Mouse (Mus musculus) neural tube, embryonic 13.5 days (tissue): ENCODE results near the gene Cald1. TPM values are rescaled to one million over a fixed set of nuclear protein-coding genes. Genes with fewer than 3 reads are reported as not detected.

Source experiments
- ATAC-seq: fragments of 200-750 bp; cut with Nextera tagmentation; 2 replicates; pipeline ENCODE4 v1.8.0; 2017; ENCODE audit warnings: low read depth, mild to moderate bottlenecking, moderate TSS enrichment, moderate library complexity
- H3K27ac ChIP-seq: fragments of 300-500 bp; sonication (generic); replicated peaks from 2 replicates; pipeline ENCODE4 v1.5.1; 2015; ENCODE audit warnings: moderate library complexity, mild to moderate bottlenecking, inconsistent platforms
- H3K27me3 ChIP-seq: fragments of 300-500 bp; sonication (generic); 2 replicates; pipeline ENCODE4 v1.6.1; 2015; ENCODE audit warnings: mild to moderate bottlenecking, inconsistent platforms
- H3K36me3 ChIP-seq: fragments of 300-500 bp; sonication (generic); 2 replicates; pipeline ENCODE4 v1.6.1; 2015; ENCODE audit warnings: mild to moderate bottlenecking, inconsistent platforms
- H3K4me1 ChIP-seq: fragments of 300-500 bp; sonication (generic); replicated peaks from 2 replicates; pipeline ENCODE4 v1.6.1; 2015; ENCODE audit warnings: inconsistent platforms
- H3K4me2 ChIP-seq: fragments of 300-500 bp; sonication (generic); 2 replicates; pipeline ENCODE4 v1.6.1; 2015; ENCODE audit warnings: inconsistent platforms, mild to moderate bottlenecking, moderate library complexity
- H3K4me3 ChIP-seq: fragments of 300-500 bp; sonication (generic); 2 replicates; pipeline ENCODE4 v1.5.1; 2015; ENCODE audit warnings: mild to moderate bottlenecking, inconsistent platforms
- H3K9ac ChIP-seq: fragments of 300-500 bp; sonication (generic); 2 replicates; pipeline ENCODE4 v1.6.1; 2015; ENCODE audit warnings: moderate library complexity, mild to moderate bottlenecking, inconsistent platforms
- H3K9me3 ChIP-seq: fragments of 300-500 bp; sonication (generic); 2 replicates; pipeline ENCODE4 v1.6.1; 2016; ENCODE audit warnings: inconsistent platforms
- WGBS: fragments of 180-500 bp; shearing (Covaris S2); methylation state at CpG from one replicate; pipeline ENCODE4 v1.1.7; 2015; 5-methylcytosine and 5-hydroxymethylcytosine counted together
- polyA plus RNA-seq: library from polyadenylated mRNA; unstranded; fragments of >200 nt; fragmentation: Nextera tagmentation; extraction: Ambion mirVana; gene quantifications from 2 replicates; pipeline ENCODE4 v1.2.1, GENCODE M21; 2015

Cald1 gene
- polyA plus RNA-seq, 1 experiment from 2014 or later: 92.0 TPM

GRCm38 (mm10) chr6:34648017-34648787 lies 49.9 kb downstream of the Cald1 start:
- ATAC-seq: no peak
- Histone ChIP-seq H3K4me2 (no peak overlapping the region), H3K27me3 (no peaks in the 10 kb centered on the region), H3K9me3 (no peaks in the 10 kb centered on the region), H3K36me3 (no peaks in the 10 kb centered on the region), H3K4me3 (no peak overlapping the region), H3K27ac (no peak overlapping the region), H3K9ac (no peak overlapping the region), H3K4me1 (0 out of 2 replicates have a peak, but pooled peaks cover 4% of the 10 kb centered on the region)
- 65% methylated on average over 5 of the region's 5 CpGs for WGBS

GRCm38 (mm10) chr6:34651298-34651697 lies 53.0 kb downstream of the Cald1 start:
- H3K4me3 ChIP-seq: no peak overlapping the region
- H3K9ac ChIP-seq: no peak overlapping the region
- ATAC-seq: no peak
- H3K27me3 ChIP-seq: no peaks in the 10 kb centered on the region
- H3K36me3 ChIP-seq: no peaks in the 10 kb centered on the region
- WGBS: 54% methylated on average over 7 of the region's 7 CpGs
- H3K4me1 ChIP-seq: 0 out of 2 replicates have a peak, but pooled peaks cover 4% of the 10 kb centered on the region
- no peaks in the 10 kb centered on the region for H3K9me3 ChIP-seq
- H3K27ac ChIP-seq: no peak overlapping the region
- H3K4me2 ChIP-seq: no peak overlapping the region

- ATAC-seq: no peak
- H3K36me3 ChIP-seq: no peaks in the 10 kb centered on the region
- no peaks in the 10 kb centered on the region for H3K9me3 ChIP-seq
- no peaks in the 10 kb centered on the region for H3K27me3 ChIP-seq
- 82% methylated on average over 3 of the region's 3 CpGs for WGBS
- H3K9ac ChIP-seq: no peak overlapping the region
- no peak overlapping the region for H3K27ac ChIP-seq
- no peak overlapping the region for H3K4me3 ChIP-seq
- 0 out of 2 replicates have a peak, but pooled peaks cover 2% of the 10 kb centered on the region for H3K4me1 ChIP-seq
- H3K4me2 ChIP-seq: no peak overlapping the region
Observed at GRCm38 (mm10) chr6:34655719-34656118, 57.4 kb downstream of the Cald1 start.

GRCm38 (mm10) chr6:34658791-34659190 lies 60.5 kb downstream of the Cald1 start:
- Histone ChIP-seq H3K4me1 (0 out of 2 replicates have a peak, but pooled peaks cover 5% of the 10 kb centered on the region), H3K27me3 (no peaks in the 10 kb centered on the region), H3K4me2 (no peak overlapping the region), H3K9me3 (no peaks in the 10 kb centered on the region), H3K9ac (no peak overlapping the region), H3K36me3 (no peaks in the 10 kb centered on the region), H3K27ac (no peak overlapping the region), H3K4me3 (no peak overlapping the region)
- no peak for ATAC-seq
- WGBS: 87% methylated on average over 5 of the region's 5 CpGs

GRCm38 (mm10) chr6:34660724-34661123 lies 62.4 kb downstream of the Cald1 start:
- Histone ChIP-seq H3K9ac (no peak overlapping the region), H3K4me1 (0 out of 2 replicates have a peak, but pooled peaks cover 5% of the 10 kb centered on the region), H3K36me3 (no peaks in the 10 kb centered on the region), H3K4me3 (no peak overlapping the region), H3K27ac (no peak overlapping the region), H3K4me2 (no peak overlapping the region), H3K9me3 (no peaks in the 10 kb centered on the region), H3K27me3 (no peaks in the 10 kb centered on the region)
- WGBS: 34% methylated on average over 8 of the region's 8 CpGs
- no peak for ATAC-seq

- Histone ChIP-seq H3K27me3 (no peaks in the 10 kb centered on the region), H3K36me3 (no peaks in the 10 kb centered on the region), H3K4me1 (0 out of 2 replicates have a peak, but pooled peaks cover 5% of the 10 kb centered on the region), H3K4me3 (no peak overlapping the region), H3K27ac (no peak overlapping the region), H3K9ac (no peak overlapping the region), H3K9me3 (no peaks in the 10 kb centered on the region), H3K4me2 (no peak overlapping the region)
- 80% methylated on average over 6 of the region's 6 CpGs for WGBS
- ATAC-seq: no peak
Observed at GRCm38 (mm10) chr6:34662626-34663025, 64.3 kb downstream of the Cald1 start.

GRCm38 (mm10) chr6:34664291-34664690 lies 66.0 kb downstream of the Cald1 start:
- H3K36me3 ChIP-seq: no peaks in the 10 kb centered on the region
- no peaks in the 10 kb centered on the region for H3K27me3 ChIP-seq
- 90% methylated on average over 4 of the region's 4 CpGs for WGBS
- ATAC-seq: no peak
- H3K9me3 ChIP-seq: no peaks in the 10 kb centered on the region
- 0 out of 2 replicates have a peak, but pooled peaks cover 5% of the 10 kb centered on the region for H3K4me1 ChIP-seq
- no peak overlapping the region for H3K9ac ChIP-seq
- H3K27ac ChIP-seq: no peak overlapping the region
- no peak overlapping the region for H3K4me3 ChIP-seq
- no peak overlapping the region for H3K4me2 ChIP-seq

GRCm38 (mm10) chr6:34664749-34665148 lies 66.4 kb downstream of the Cald1 start:
- Histone ChIP-seq H3K4me1 (0 out of 2 replicates have a peak, but pooled peaks cover 5% of the 10 kb centered on the region), H3K9me3 (no peaks in the 10 kb centered on the region), H3K27ac (no peak overlapping the region), H3K9ac (no peak overlapping the region), H3K4me2 (no peak overlapping the region), H3K4me3 (no peak overlapping the region), H3K36me3 (no peaks in the 10 kb centered on the region), H3K27me3 (no peaks in the 10 kb centered on the region)
- ATAC-seq: no peak
- WGBS: 67% methylated on average over 5 of the region's 5 CpGs

- no peak for ATAC-seq
- Histone ChIP-seq H3K4me2 (no peak overlapping the region), H3K27ac (no peak overlapping the region), H3K9ac (no peak overlapping the region), H3K4me3 (no peak overlapping the region), H3K9me3 (no peaks in the 10 kb centered on the region), H3K36me3 (no peaks in the 10 kb centered on the region), H3K27me3 (no peaks in the 10 kb centered on the region), H3K4me1 (no peaks in the 10 kb centered on the region)
- WGBS: 89% methylated on average over 5 of the region's 5 CpGs
Observed at GRCm38 (mm10) chr6:34668739-34669254, 70.5 kb downstream of the Cald1 start.

GRCm38 (mm10) chr6:34671355-34671754 lies 73.1 kb downstream of the Cald1 start:
- ATAC-seq: no peak
- Histone ChIP-seq H3K27me3 (no peaks in the 10 kb centered on the region), H3K9me3 (no peaks in the 10 kb centered on the region), H3K9ac (no peak overlapping the region), H3K27ac (no peak overlapping the region), H3K4me3 (no peak overlapping the region), H3K4me1 (no peaks in the 10 kb centered on the region), H3K36me3 (no peaks in the 10 kb centered on the region), H3K4me2 (no peak overlapping the region)
- WGBS: 86% methylated on average over 1 of the region's 1 CpGs

- no peak overlapping the region for H3K9ac ChIP-seq
- H3K27ac ChIP-seq: no peak overlapping the region
- no peaks in the 10 kb centered on the region for H3K27me3 ChIP-seq
- no peak for ATAC-seq
- H3K4me3 ChIP-seq: no peak overlapping the region
- 86% methylated on average over 7 of the region's 7 CpGs for WGBS
- no peaks in the 10 kb centered on the region for H3K4me1 ChIP-seq
- no peaks in the 10 kb centered on the region for H3K9me3 ChIP-seq
- no peaks in the 10 kb centered on the region for H3K36me3 ChIP-seq
- H3K4me2 ChIP-seq: no peak overlapping the region
Observed at GRCm38 (mm10) chr6:34674416-34674815, 76.1 kb downstream of the Cald1 start.

- no peaks in the 10 kb centered on the region for H3K36me3 ChIP-seq
- H3K4me3 ChIP-seq: no peak overlapping the region
- no peaks in the 10 kb centered on the region for H3K9me3 ChIP-seq
- H3K9ac ChIP-seq: no peak overlapping the region
- no peaks in the 10 kb centered on the region for H3K4me1 ChIP-seq
- WGBS: 79% methylated on average over 10 of the region's 10 CpGs
- H3K27me3 ChIP-seq: no peaks in the 10 kb centered on the region
- H3K4me2 ChIP-seq: no peak overlapping the region
- no peak overlapping the region for H3K27ac ChIP-seq
- ATAC-seq: no peak
Observed at GRCm38 (mm10) chr6:34674897-34675296, 76.6 kb downstream of the Cald1 start.
